Mouse (Mus musculus): Measurements from ENCODE around the gene B430306N03Rik.
"Not testable (repeated sequence)": the region's sequence is repeated elsewhere in the genome, so short reads cannot be mapped to it uniquely, and the experiment has no call there.

The B430306N03Rik gene

GRCm38 (mm10) chr17:48315905-48316579, at the start of gene B430306N03Rik:
B430306N03Rik (plus strand) TSS chr17:48316141.
- in situ Hi-C loops (cut with MboI; ENCODE audit: unreplicated experiment in 2 of 2): not testable (repeated sequence)

- in situ Hi-C loops (cut with MboI; ENCODE audit: unreplicated experiment in 2 of 2): no loop called here
Measured at GRCm38 (mm10) chr17:48266610-48267304, 49.2 kb upstream of the B430306N03Rik start.

GRCm38 (mm10) chr17:48267591-48267990, 48.4 kb upstream of the B430306N03Rik start:
- in situ Hi-C loops (cut with MboI; ENCODE audit: unreplicated experiment in 2 of 2): no loop called here

GRCm38 (mm10) chr17:48268276-48268675, 47.7 kb upstream of the B430306N03Rik start:
- in situ Hi-C loops (cut with MboI; ENCODE audit: unreplicated experiment in 2 of 2): no loop called here

- in situ Hi-C loops (cut with MboI; ENCODE audit: unreplicated experiment in 2 of 2): loop anchor here (10.0 kb wide), 2 partner anchors 155 to 165 kb away; no protein-coding TSS in a partner anchor
Measured at GRCm38 (mm10) chr17:48269833-48270232, 46.1 kb upstream of the B430306N03Rik start.

GRCm38 (mm10) chr17:48272158-48272557, 43.8 kb upstream of the B430306N03Rik start:
- in situ Hi-C loops (cut with MboI; ENCODE audit: unreplicated experiment in 2 of 2): loop anchor here (10.0 kb wide), 2 partner anchors 157 to 167 kb away; no protein-coding TSS in a partner anchor

- in situ Hi-C loops (cut with MboI; ENCODE audit: unreplicated experiment in 2 of 2): loop anchor here (10.0 kb wide), 2 partner anchors 158 to 168 kb away; no protein-coding TSS in a partner anchor
Measured at GRCm38 (mm10) chr17:48272598-48272997, 43.3 kb upstream of the B430306N03Rik start.

GRCm38 (mm10) chr17:48274098-48274497, 41.8 kb upstream of the B430306N03Rik start:
- in situ Hi-C loops (cut with MboI; ENCODE audit: unreplicated experiment in 2 of 2): loop anchor here (10.0 kb wide), 2 partner anchors 159 to 169 kb away; no protein-coding TSS in a partner anchor

GRCm38 (mm10) chr17:48274885-48275284, 41.1 kb upstream of the B430306N03Rik start:
- in situ Hi-C loops (cut with MboI; ENCODE audit: unreplicated experiment in 2 of 2): loop anchor here (5.0 to 25.0 kb wide), 4 partner anchors 62 to 1137 kb away; no protein-coding TSS in a partner anchor

- in situ Hi-C loops (cut with MboI; ENCODE audit: unreplicated experiment in 2 of 2): loop anchor here (5.0 to 25.0 kb wide), 4 partner anchors 62 to 1137 kb away; no protein-coding TSS in a partner anchor
Measured at GRCm38 (mm10) chr17:48275736-48276135, 40.2 kb upstream of the B430306N03Rik start.

- in situ Hi-C loops (cut with MboI; ENCODE audit: unreplicated experiment in 2 of 2): loop anchor here (5.0 to 25.0 kb wide), 4 partner anchors 59 to 1134 kb away; no protein-coding TSS in a partner anchor
Measured at GRCm38 (mm10) chr17:48278381-48278780, 37.6 kb upstream of the B430306N03Rik start.

- in situ Hi-C loops (cut with MboI; ENCODE audit: unreplicated experiment in 2 of 2): loop anchor here (5.0 to 25.0 kb wide), 4 partner anchors 58 to 1133 kb away; no protein-coding TSS in a partner anchor
Measured at GRCm38 (mm10) chr17:48279002-48279401, 36.9 kb upstream of the B430306N03Rik start.

- in situ Hi-C loops (cut with MboI; ENCODE audit: unreplicated experiment in 2 of 2): loop anchor here in 1 of 2 experiments (25.0 kb wide), 1 partner anchor 1131 kb away; no protein-coding TSS in a partner anchor
Measured at GRCm38 (mm10) chr17:48280943-48281738, 34.8 kb upstream of the B430306N03Rik start.

- in situ Hi-C loops (cut with MboI; ENCODE audit: unreplicated experiment in 2 of 2): loop anchor here in 1 of 2 experiments (25.0 kb wide), 1 partner anchor 1131 kb away; no protein-coding TSS in a partner anchor
Measured at GRCm38 (mm10) chr17:48281739-48282085, 34.2 kb upstream of the B430306N03Rik start.

- in situ Hi-C loops (cut with MboI; ENCODE audit: unreplicated experiment in 2 of 2): loop anchor here in 1 of 2 experiments (25.0 kb wide), 1 partner anchor 1126 kb away; no protein-coding TSS in a partner anchor
Measured at GRCm38 (mm10) chr17:48286765-48287164, 29.2 kb upstream of the B430306N03Rik start.

GRCm38 (mm10) chr17:48287276-48287675, 28.7 kb upstream of the B430306N03Rik start:
- in situ Hi-C loops (cut with MboI; ENCODE audit: unreplicated experiment in 2 of 2): loop anchor here in 1 of 2 experiments (25.0 kb wide), 1 partner anchor 1125 kb away; no protein-coding TSS in a partner anchor

GRCm38 (mm10) chr17:48293500-48294194, 22.3 kb upstream of the B430306N03Rik start:
- in situ Hi-C loops (cut with MboI; ENCODE audit: unreplicated experiment in 2 of 2): loop anchor here in 1 of 2 experiments (5.0 to 25.0 kb wide), 4 partner anchors 39 to 1119 kb away; partner anchors contain the start of gene Oard1

- in situ Hi-C loops (cut with MboI; ENCODE audit: unreplicated experiment in 2 of 2): loop anchor here in 1 of 2 experiments (25.0 kb wide), 1 partner anchor 1113 kb away; no protein-coding TSS in a partner anchor
Measured at GRCm38 (mm10) chr17:48299203-48299602, 16.7 kb upstream of the B430306N03Rik start, which contains the start of gene Treml2. Treml2 (plus strand) TSS chr17:48299498.

GRCm38 (mm10) chr17:48299756-48300155, 16.2 kb upstream of the B430306N03Rik start:
- in situ Hi-C loops (cut with MboI; ENCODE audit: unreplicated experiment in 2 of 2): loop anchor here in 1 of 2 experiments (25.0 kb wide), 1 partner anchor 1113 kb away; no protein-coding TSS in a partner anchor
